21 mouse cellular contexts compared by ENCODE assay signal in genomic region chr5:124961433-124961832, GRCm38 (mm10). TPM values are rescaled to one million over a fixed set of nuclear protein-coding genes. Genes with fewer than 3 reads are reported as not detected.
DNase-seq lines count a peak whose midpoint lies in the region; TF ChIP-seq lines count a peak whose summit lies in the region.
"Had no signal": no experiment of that assay in that cellular context is flagged by ENCODE, and none has a peak within 500 bp of the region (broad histone marks: within the 10 kb centered on the region; RNA-seq: fewer than 3 reads in every experiment).

No protein-coding gene starts in this region.

- peaks cover 0 to 3% of the 10 kb centered on the region in 2 experiments; a peak in 1 of 4 replicates for H3K4me1 ChIP-seq in CH12.LX (ENCODE audit: control insufficient read depth in 1 of 2, insufficient read depth in 2 of 2)

- H3K9me3 ChIP-seq in CH12.LX (replicated peaks; ENCODE audit: low read length): peaks cover 8% of the 10 kb centered on the region
- H3K9me3 ChIP-seq: embryonic facial prominence, embryonic 15.5 days; forebrain, embryonic 15.5 days; heart, embryonic 13.5 days; hindbrain, embryonic 15.5 days had no signal

- H3K4me2 ChIP-seq in CH12.LX (ENCODE audit: insufficient read depth, low read depth, poor library complexity, severe bottlenecking): peak overlapping the region; percentile 38; the same call in 1 of the 2 replicates
- peak overlapping the region; percentile 69 for H3K4me2 ChIP-seq in myocyte (ENCODE audit: low read depth)
- H3K4me2 ChIP-seq: embryonic facial prominence, embryonic 15.5 days; forebrain, embryonic 15.5 days had no signal

- DNase-seq in 416B (ENCODE audit: low read depth) (peak; percentile 62), A20 (ENCODE audit: low read depth, low spot score) (peak; percentile 90), CH12.LX (ENCODE audit: extremely low read depth) (peak; percentile 49)
- DNase-seq in urinary bladder, adult 2 months (ENCODE audit: low spot score): no peak
- no peak for DNase-seq in heart, adult 8-10 months (ENCODE audit: low spot score)
- no peak for DNase-seq in cerebellum, adult 11 months
- DNase-seq: adrenal gland, postnatal 14 days; cerebellum, adult 18-20 months; cerebellum, adult 9-11 months; cerebellum, postnatal 36 days; gastrocnemius, postnatal 10 days; heart, adult 2 months; heart, postnatal 36 days; kidney, adult 11 months had no signal

- H3K9ac ChIP-seq in CH12.LX (ENCODE audit: insufficient read depth, low read depth): no peak overlapping the region
- H3K9ac ChIP-seq: embryonic facial prominence, embryonic 15.5 days; forebrain, embryonic 15.5 days; hindbrain, embryonic 15.5 days had no signal

- in situ Hi-C loops in CH12.LX (cut with MboI; ENCODE audit: low pct_ligation_motif_present, low pct_unique_long_range_greater_than_20kb, low sequenced_read_pairs): no loop called here

- no peak overlapping the region for H3ac ChIP-seq in myocyte (ENCODE audit: control insufficient read depth, insufficient read length)

- H3K36me3 ChIP-seq in CH12.LX (replicated peaks in 1 of 2; ENCODE audit: control insufficient read depth in 1 of 2, insufficient read depth in 1 of 2, low read length in 1 of 2): no peaks in the 10 kb centered on the region
- H3K36me3 ChIP-seq in myocyte (ENCODE audit: control insufficient read depth, insufficient read depth): no peaks in the 10 kb centered on the region
- H3K36me3 ChIP-seq: embryonic facial prominence, embryonic 15.5 days; forebrain, embryonic 15.5 days; heart, embryonic 13.5 days; hindbrain, embryonic 15.5 days had no signal

- H3K27me3 ChIP-seq in CH12.LX (replicated peaks) (peaks cover 8% of the 10 kb centered on the region), myocyte (ENCODE audit: control insufficient read depth, insufficient read depth, insufficient read length) (no peaks in the 10 kb centered on the region)
- H3K27me3 ChIP-seq: embryonic facial prominence, embryonic 15.5 days; forebrain, embryonic 15.5 days; heart, embryonic 13.5 days; hindbrain, embryonic 15.5 days; Patski had no signal

- H3K27ac ChIP-seq in CH12.LX (ENCODE audit: insufficient read depth, low read depth): no peak overlapping the region

- no peak for TF ChIP-seq POLR2A in CH12.LX (IDR thresholded peaks at IDR 0.05; ENCODE audit: low read depth, low read length)
- TF ChIP-seq POLR2A in myocyte (IDR thresholded peaks at IDR 0.05; ENCODE audit: insufficient read length, low read depth): no peak

- TF ChIP-seq RAD21 in CH12.LX (IDR thresholded peaks at IDR 0.05; ENCODE audit: low read depth, low read length): no peak

- dilution Hi-C loops in CH12.LX (cut with MboI; ENCODE audit: extremely low pct_ligation_motif_present, extremely low pct_unique_long_range_greater_than_20kb, low sequenced_read_pairs): no loop called here

- no peaks in the 10 kb centered on the region for H3K79me2 ChIP-seq in CH12.LX (replicated peaks; ENCODE audit: control insufficient read depth, extremely low read depth, insufficient read depth, poor library complexity, severe bottlenecking)
- H3K79me2 ChIP-seq in myocyte (ENCODE audit: control insufficient read depth, insufficient read depth): no peaks in the 10 kb centered on the region

- H3K4me3 ChIP-seq in CH12.LX (replicated peaks in 1 of 3; ENCODE audit: low read depth in 2 of 3, low read length in 2 of 3, poor library complexity in 1 of 3) (no peak overlapping the region), myocyte (no peak overlapping the region)
- H3K4me3 ChIP-seq: embryonic facial prominence, embryonic 15.5 days; forebrain, embryonic 15.5 days; heart, adult 2 months; heart, embryonic 13.5 days; hindbrain, embryonic 15.5 days had no signal

- TF ChIP-seq EP300 in CH12.LX (IDR thresholded peaks at IDR 0.05; ENCODE audit: low read length): no peak

- no peak for TF ChIP-seq CTCF in CH12.LX (conservative IDR thresholded peaks at IDR 0.05 in 1 of 2, IDR thresholded peaks at IDR 0.05 in 1 of 2; ENCODE audit: low read depth in 2 of 2, low read length in 2 of 2)

TF ChIP-seq in CH12.LX, 34 proteins besides CTCF, POLR2A, EP300 and RAD21:
- TF ChIP-seq BHLHE40 (IDR thresholded peaks at IDR 0.05; ENCODE audit: low read depth, low read length): peak; percentile 45; the same call in 1 of the 2 replicates
- TF ChIP-seq E2F4 (IDR thresholded peaks at IDR 0.05; ENCODE audit: insufficient replicate concordance, low read depth, low read length): no peak

TF ChIP-seq in myocyte, 11 proteins besides CTCF, POLR2A, EP300 and RAD21:
- TF ChIP-seq POLR2AphosphoS2 (IDR thresholded peaks at IDR 0.05; ENCODE audit: insufficient read length, low read depth) (no peak), USF1 (IDR thresholded peaks at IDR 0.05; ENCODE audit: low read depth) (no peak), CEBPB (IDR thresholded peaks at IDR 0.05; ENCODE audit: insufficient read depth, poor library complexity, severe bottlenecking) (no peak), REST (IDR thresholded peaks at IDR 0.05; ENCODE audit: insufficient read depth, insufficient read length) (no peak), TCF3 (IDR thresholded peaks at IDR 0.05; ENCODE audit: insufficient read length, low read depth) (no peak), MAX (IDR thresholded peaks at IDR 0.05; ENCODE audit: low read depth) (no peak), MYOD1 (IDR thresholded peaks at IDR 0.05; ENCODE audit: control insufficient read depth in 1 of 3, insufficient read length in 2 of 3, low read depth in 2 of 3) (no peak), MYOG (IDR thresholded peaks at IDR 0.05; ENCODE audit: control insufficient read depth in 1 of 3, insufficient read depth in 1 of 3, insufficient read length in 2 of 3, low read depth in 2 of 3) (no peak), E2F4 (IDR thresholded peaks at IDR 0.05; ENCODE audit: insufficient read depth) (no peak), SRF (IDR thresholded peaks at IDR 0.05; ENCODE audit: control insufficient read depth, insufficient read length, low read depth) (no peak), TCF12 (IDR thresholded peaks at IDR 0.05; ENCODE audit: insufficient read depth, poor library complexity, severe bottlenecking) (no peak)
TF ChIP-seq in myocyte: peak in this region for 0.

RNA-seq across cellular contexts. Expression of gene Rflna, which starts 41.6 kb away (rescaled TPM):
- total RNA-seq in CH12.LX (2012; rRNA removed) (0.08 and 0.17 TPM in 2 replicates), CH12.LX (2014; rRNA removed) (not detected in 2 replicates)
- polyA plus RNA-seq in CH12.LX (2012; ENCODE audit: insufficient read length, low read depth) (0.46 TPM in 1 of 2 replicates, not detected in the other), myocyte (2012; fragmentation: generic; extraction: Trizol) (0.32 TPM)
- polyA plus RNA-seq in urinary bladder, adult 2 months (2012; rRNA removed): 1.4 and 1.8 TPM in 2 replicates
- under 1 TPM in 2 of 4 experiments, not detected in 2; 0.19 to 0.24 TPM for total RNA-seq in heart, adult 8-10 months (2022)
- total RNA-seq: MEL had no signal

Comparison
In these comparisons a context has a peak if more than half of its experiments do, and no peak if none do; other contexts are left out.
1. DNase-seq: peak in 416B (single experiment), A20 (single experiment) and CH12.LX (single experiment); none in urinary bladder, adult 2 months (single experiment), heart, adult 8-10 months (single experiment) and cerebellum, adult 11 months (single experiment).